Mouse (Mus musculus): Measurements from ENCODE around the gene 9430015G10Rik.

Gene 9430015G10Rik

DNA sequence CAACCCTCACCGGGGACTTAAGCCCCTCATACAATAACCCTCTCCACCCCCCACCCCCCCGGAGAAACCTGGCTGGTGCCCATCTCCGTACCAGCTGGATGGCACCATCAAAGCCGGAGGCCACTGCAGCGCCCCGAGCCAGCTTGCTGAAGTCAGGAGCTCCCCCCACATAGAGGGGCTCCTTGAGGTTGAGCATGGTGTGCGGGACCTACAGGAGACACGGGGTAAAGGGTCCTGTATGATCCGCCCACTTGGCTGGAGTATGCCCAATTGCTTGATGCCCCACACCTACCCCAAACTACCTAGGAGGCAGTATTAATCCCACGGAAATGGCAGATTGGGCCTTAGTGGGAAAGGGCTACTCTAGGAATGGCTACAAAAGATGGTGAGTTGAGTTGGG lies 59.3 kb downstream of the 9430015G10Rik start:
- no peak for DNase-seq (ENCODE audit: low read depth, low spot score)

DNA sequence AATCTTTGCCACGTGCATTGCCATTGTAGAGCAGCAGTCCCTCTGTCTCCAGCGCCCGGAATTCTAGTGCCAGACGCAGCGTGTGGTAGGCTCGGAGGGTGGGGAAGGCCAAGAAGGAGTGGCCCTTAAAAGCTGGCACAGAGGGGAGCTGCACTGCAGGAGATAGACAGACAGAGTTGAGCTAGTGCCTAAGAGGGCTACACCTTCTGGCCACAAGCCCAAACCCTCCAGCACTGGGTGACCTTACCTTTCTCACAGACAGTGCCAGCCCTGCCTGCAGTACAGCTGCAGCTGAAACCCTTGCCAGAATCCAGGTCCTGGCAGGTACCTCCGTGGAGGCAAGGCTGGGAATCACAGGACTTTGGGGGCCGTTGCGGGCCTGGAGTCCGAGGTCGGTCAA lies 62.0 kb downstream of the 9430015G10Rik start:
- DNase-seq (ENCODE audit: low read depth, low spot score): no peak
